Mouse (Mus musculus) bone marrow macrophage, adult 2 months (primary cell): ENCODE measurements around the gene Col12a1. TPM values are rescaled to one million over a fixed set of nuclear protein-coding genes. Genes with fewer than 3 reads are reported as not detected.

Experiments used
- H3K27ac ChIP-seq: 2 replicates; pipeline ENCODE4 v1.5.1; 2012; ENCODE audit warnings: low read depth, low read length; ENCODE audit not compliant: insufficient read depth
- H3K4me1 ChIP-seq: 2 replicates; pipeline ENCODE4 v1.6.1; 2012; ENCODE audit warnings: low read length; ENCODE audit not compliant: control insufficient read depth, insufficient read depth
- H3K4me3 ChIP-seq: 2 replicates; pipeline ENCODE4 v1.5.1; 2012; ENCODE audit warnings: mild to moderate bottlenecking, low read length, moderate library complexity; ENCODE audit not compliant: insufficient read depth
- CTCF ChIP-seq: IDR thresholded peaks from 2 replicates; pipeline ENCODE4 v1.5.1; 2012; ENCODE audit warnings: low read depth, mild to moderate bottlenecking, low read length, moderate library complexity
- POLR2A ChIP-seq: IDR thresholded peaks from 2 replicates; pipeline ENCODE4 v1.6.1; 2012; ENCODE audit warnings: mild to moderate bottlenecking, low read depth, low read length, borderline replicate concordance
- polyA plus RNA-seq: library from polyadenylated mRNA; stranded (reverse); fragments of >200 nt; gene quantifications from 2 replicates; pipeline ENCODE4 v1.2.4, GENCODE M21; 2012; ENCODE audit not compliant: missing spikeins, insufficient read depth, insufficient read length

The Col12a1 gene
- polyA plus RNA-seq, 1 experiment, result 1.8 TPM

GRCm38 (mm10) chr9:79553297-79553696 is 165.3 kb downstream of the Col12a1 start:
- Histone ChIP-seq H3K4me3 (no peak overlapping the region), H3K27ac (no peak overlapping the region), H3K4me1 (no peaks in the 10 kb centered on the region)
- no peak for TF ChIP-seq CTCF
- TF ChIP-seq POLR2A, result no peak

Other genes with a start within 250 kb of the Col12a1 start
- 257 and 284 TPM in 2 replicates for gene Cox7a2, start 41.0 kb upstream of the Col12a1 start, polyA plus RNA-seq
- gene Tmem30a, start 74.7 kb upstream of the Col12a1 start, polyA plus RNA-seq, result 88.5 and 88.9 TPM in 2 replicates